Mouse (Mus musculus) MEL (cell line): Measurements from ENCODE around the gene Ubtd2. TPM values are rescaled to one million over a fixed set of nuclear protein-coding genes. Genes with fewer than 3 reads are reported as not detected.

Experiments used
- DNase-seq: peaks from one replicate; pipeline ENCODE4 v3.0.0; 2011; ENCODE audit warnings: low read depth, low spot score
- H3K27ac ChIP-seq: 2 replicates; pipeline ENCODE4 v1.5.1; 2012; ENCODE audit warnings: low read depth, mild to moderate bottlenecking, control low read depth, low read length, moderate library complexity; ENCODE audit not compliant: control insufficient read depth
- H3K27me3 ChIP-seq, 2 experiments: fragments of 150-350 bp in 1 of 2; sonication (generic) in 1 of 2; 2 replicates each; pipeline ENCODE4 v1.6.1; 2012; ENCODE audit warnings: low read length in 2 of 2, mild to moderate bottlenecking in 2 of 2, improper control_type of control experiment in 1 of 2, moderate library complexity in 1 of 2; ENCODE audit not compliant: insufficient read depth in 2 of 2, control insufficient read depth in 1 of 2
- H3K36me3 ChIP-seq, 2 experiments: 2 replicates each; pipeline ENCODE4 v1.6.1; 2012 to 2014; ENCODE audit warnings: low read length in 2 of 2, improper control_type of control experiment in 1 of 2, inconsistent platforms in 1 of 2, mild to moderate bottlenecking in 1 of 2; ENCODE audit not compliant: insufficient read depth in 2 of 2, control insufficient read depth in 1 of 2
- H3K4me1 ChIP-seq, 2 experiments: fragments of 150-350 bp in 1 of 2; sonication (generic) in 1 of 2; 2 replicates each; pipeline ENCODE4 v1.6.1; 2012; ENCODE audit warnings: low read length in 2 of 2, improper control_type of control experiment in 1 of 2, mild to moderate bottlenecking in 1 of 2; ENCODE audit not compliant: insufficient read depth in 2 of 2, control insufficient read depth in 1 of 2
- H3K4me3 ChIP-seq, 2 experiments: fragments of 150-350 bp in 1 of 2; sonication (generic) in 1 of 2; 2 replicates each; pipeline ENCODE4 v1.5.1; 2012; ENCODE audit warnings: low read depth in 2 of 2, low read length in 2 of 2, mild to moderate bottlenecking in 2 of 2, moderate library complexity in 2 of 2, control low read depth in 1 of 2, improper control_type of control experiment in 1 of 2; ENCODE audit not compliant: control insufficient read depth in 1 of 2, insufficient read depth in 1 of 2
- H3K79me2 ChIP-seq: 2 replicates; pipeline ENCODE4 v1.6.1; 2012; ENCODE audit warnings: mild to moderate bottlenecking, low read length, moderate library complexity; ENCODE audit not compliant: control insufficient read depth, poor library complexity, insufficient read depth
- H3K9ac ChIP-seq: 2 replicates; pipeline ENCODE4 v1.6.1; 2012; ENCODE audit warnings: low read depth, mild to moderate bottlenecking, control low read depth, low read length, moderate library complexity; ENCODE audit not compliant: control insufficient read depth, poor library complexity, severe bottlenecking
- H3K9me3 ChIP-seq: fragments of 150-350 bp; sonication (generic); replicated peaks from 2 replicates; pipeline ENCODE4 v1.6.1; 2012; ENCODE audit warnings: mild to moderate bottlenecking, low read length, improper control_type of control experiment, moderate library complexity; ENCODE audit not compliant: insufficient read depth
- BHLHE40 ChIP-seq: IDR thresholded peaks from 2 replicates; pipeline ENCODE4 v1.6.1; 2012; ENCODE audit warnings: low read depth, mild to moderate bottlenecking, inconsistent platforms, low read length, improper control_type of control experiment, borderline replicate concordance
- CHD2 ChIP-seq: IDR thresholded peaks from 2 replicates; pipeline ENCODE4 v1.6.1; 2011; ENCODE audit warnings: low read length, improper control_type of control experiment
- CTCF ChIP-seq, 3 experiments: IDR thresholded peaks in 2 of 3; conservative IDR thresholded peaks in 1 of 3; 2 replicates each; pipeline ENCODE4 v1.5.1; 2011 to 2012; ENCODE audit warnings: low read length in 3 of 3, low read depth in 2 of 3, mild to moderate bottlenecking in 2 of 3, improper control_type of control experiment in 1 of 3, inconsistent platforms in 1 of 3, mixed read lengths in 1 of 3, moderate library complexity in 1 of 3; ENCODE audit not compliant: control insufficient read depth in 1 of 3, insufficient read depth in 1 of 3, poor library complexity in 1 of 3, severe bottlenecking in 1 of 3
- EP300 ChIP-seq, 2 experiments: IDR thresholded peaks; 2 replicates each; pipeline ENCODE4 v1.6.1; 2011; ENCODE audit warnings: improper control_type of control experiment in 2 of 2, low read length in 2 of 2, low read depth in 1 of 2, mild to moderate bottlenecking in 1 of 2
- GATA1 ChIP-seq: IDR thresholded peaks from 2 replicates; pipeline ENCODE4 v1.6.1; 2011; ENCODE audit warnings: low read depth, low read length, improper control_type of control experiment
- JUND ChIP-seq: IDR thresholded peaks from 2 replicates; pipeline ENCODE4 v1.6.1; 2011; ENCODE audit warnings: low read depth, mild to moderate bottlenecking, improper control_type of control experiment, low read length
- MEF2A ChIP-seq: IDR thresholded peaks from 2 replicates; pipeline ENCODE4 v1.6.1; 2014; ENCODE audit warnings: low read depth, mild to moderate bottlenecking, inconsistent platforms, low read length, improper control_type of control experiment; ENCODE audit not compliant: poor library complexity, insufficient replicate concordance, severe bottlenecking; ENCODE audit errors: extremely low read depth
- MYC ChIP-seq: IDR thresholded peaks from 2 replicates; pipeline ENCODE4 v1.6.1; 2011; ENCODE audit warnings: low read depth, mild to moderate bottlenecking, low read length, improper control_type of control experiment, moderate library complexity
- NELFE ChIP-seq: IDR thresholded peaks from 2 replicates; pipeline ENCODE4 v1.6.1; 2011; ENCODE audit warnings: low read depth, low read length, improper control_type of control experiment
- SMC3 ChIP-seq: IDR thresholded peaks from 2 replicates; pipeline ENCODE4 v1.6.1; 2011; ENCODE audit warnings: low read depth, low read length, improper control_type of control experiment
- TAL1 ChIP-seq: IDR thresholded peaks from 2 replicates; pipeline ENCODE4 v1.6.1; 2012; ENCODE audit warnings: mild to moderate bottlenecking, inconsistent platforms, low read length, moderate library complexity, mixed read lengths
- USF2 ChIP-seq, 2 experiments: IDR thresholded peaks; 2 replicates each; pipeline ENCODE4 v1.6.1; 2011 to 2012; ENCODE audit warnings: improper control_type of control experiment in 2 of 2, low read length in 2 of 2, borderline replicate concordance in 1 of 2, inconsistent platforms in 1 of 2, low read depth in 1 of 2, mild to moderate bottlenecking in 1 of 2; ENCODE audit not compliant: insufficient read depth in 1 of 2
- ZC3H11A ChIP-seq: IDR thresholded peaks from 2 replicates; pipeline ENCODE4 v1.6.1; 2012; ENCODE audit warnings: low read depth, mild to moderate bottlenecking, inconsistent platforms, low read length, improper control_type of control experiment
- ZNF384 ChIP-seq: IDR thresholded peaks from 2 replicates; pipeline ENCODE4 v1.6.1; 2012; ENCODE audit warnings: low read depth, mild to moderate bottlenecking, inconsistent platforms, low read length, improper control_type of control experiment
- polyA plus RNA-seq, 2 experiments: library from polyadenylated mRNA; stranded (reverse) in 1 of 2; unstranded in 1 of 2; fragments of >175 nt in 1 of 2; fragments of >200 nt in 1 of 2; gene quantifications; 2 replicates each; pipeline versions ENCODE4 v1.2.1 to v1.2.4; 2012; ENCODE audit warnings: low replicate concordance in 2 of 2, low read depth in 1 of 2; ENCODE audit not compliant: insufficient read length in 2 of 2, insufficient read depth in 1 of 2, missing spikeins in 1 of 2
- total RNA-seq: library from RNA; depleted of rRNA; stranded (reverse); fragments of 300-350 nt; gene quantifications from 2 replicates; pipeline ENCODE4 v1.2.3, GENCODE M21; 2012

Gene Ubtd2
- total and polyA plus RNA-seq, 3 experiments, result 25.7 to 28.7 TPM; not detected in 1

DNA sequence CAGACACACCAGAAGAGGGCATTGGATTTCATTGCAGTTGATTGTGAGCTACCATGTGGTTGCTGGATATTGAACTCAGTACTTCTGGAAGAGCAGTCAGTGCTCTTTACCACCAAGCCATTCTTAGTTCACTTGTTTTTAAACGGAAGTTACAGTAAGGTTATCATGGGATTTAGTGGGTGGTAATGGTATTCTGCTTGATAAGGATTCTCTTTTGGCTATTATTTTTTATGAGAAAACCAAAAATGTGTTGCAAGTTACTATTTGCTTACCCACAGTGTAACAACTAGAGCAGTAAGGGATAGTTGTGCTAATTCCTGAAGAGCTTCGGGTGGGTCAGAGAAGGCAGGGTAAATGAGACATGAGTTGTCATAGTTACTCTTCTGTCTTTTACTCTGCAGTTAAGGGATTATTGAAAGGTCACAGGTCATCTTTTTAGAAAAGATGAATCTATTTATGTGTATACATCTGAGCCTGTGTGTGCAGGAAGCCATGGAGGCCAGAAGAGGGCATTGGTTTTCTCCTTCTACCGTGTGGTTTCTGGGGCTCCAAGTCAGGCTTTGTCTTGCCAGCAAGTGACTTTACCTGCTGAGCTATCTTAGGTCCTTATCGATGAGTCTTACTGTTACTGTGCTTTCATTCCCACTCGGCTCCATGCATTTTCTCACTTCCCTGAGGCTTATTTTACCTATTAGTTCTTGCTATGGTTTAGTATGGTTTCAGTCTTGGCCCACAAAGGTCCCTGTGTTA lies 20.5 kb downstream of the Ubtd2 start:
- Histone ChIP-seq H3K4me1 (peaks cover 11 to 18% of the 10 kb centered on the region in 2 experiments), H3K9ac (no peak overlapping the region)

GRCm38 (mm10) chr11:32481525-32481924 lies 26.4 kb downstream of the Ubtd2 start:
- Histone ChIP-seq H3K27me3 (no peaks in the 10 kb centered on the region), H3K27ac (no peak overlapping the region), H3K9me3 (no peaks in the 10 kb centered on the region), H3K4me1 (peaks cover 2 to 9% of the 10 kb centered on the region in 2 experiments; a peak in 3 of 4 replicates), H3K4me3 (no peak overlapping the region), H3K36me3 (peaks cover 0 to 6% of the 10 kb centered on the region in 2 experiments; a peak in 2 of 4 replicates), H3K79me2 (peaks cover 7% of the 10 kb centered on the region), H3K9ac (no peak overlapping the region)
- TF ChIP-seq BHLHE40 (no peak), ZNF384 (peak; percentile 27; the same call in 1 of the 2 replicates), MEF2A (no peak), MYC (no peak), EP300 (IDR thresholded peaks at IDR 0.05; ENCODE audit: low read depth in 1 of 2, low read length in 2 of 2) (no peak), CHD2 (no peak)
- no peak for DNase-seq

More for the DNA sequence above, 20.5 kb downstream of the Ubtd2 start:
- Histone ChIP-seq H3K79me2 (peaks cover 9% of the 10 kb centered on the region), H3K27ac (no peak overlapping the region), H3K36me3 (peaks cover 0 to 22% of the 10 kb centered on the region in 2 experiments; a peak in 2 of 4 replicates), H3K4me3 (no peak overlapping the region), H3K9me3 (no peaks in the 10 kb centered on the region), H3K27me3 (no peaks in the 10 kb centered on the region)
- TF ChIP-seq SMC3 (peak; percentile 35), JUND (no peak), CTCF (IDR thresholded peaks at IDR 0.05 in 2 of 3, conservative IDR thresholded peaks at IDR 0.05 in 1 of 3; ENCODE audit: control insufficient read depth in 1 of 3, insufficient read depth in 1 of 3, low read depth in 2 of 3, low read length in 3 of 3, poor library complexity in 1 of 3, severe bottlenecking in 1 of 3) (peak; percentile 15 to 46 (median 35); a peak in 5 of 6 replicates), NELFE (no peak), ZC3H11A (0 out of 2 replicates have a peak, but pooled peaks have one; percentile 17), USF2 (IDR thresholded peaks at IDR 0.05; ENCODE audit: borderline replicate concordance in 1 of 2, insufficient read depth in 1 of 2, low read depth in 1 of 2, low read length in 2 of 2) (no peak), GATA1 (peak; percentile 59; the same call in 1 of the 2 replicates), TAL1 (no peak), EP300 (IDR thresholded peaks at IDR 0.05; ENCODE audit: low read depth in 1 of 2, low read length in 2 of 2) (peak; percentile 35 to 59; a peak in 2 of 4 replicates), ZNF384 (no peak)
- peak; percentile 57 for DNase-seq
